Mouse (Mus musculus) G1E (cell line): Measurements from ENCODE around the gene Try4. TPM values are rescaled to one million over a fixed set of nuclear protein-coding genes. Genes with fewer than 3 reads are reported as not detected.

Experiments
- ATAC-seq: 2 replicates; pipeline ENCODE4 v1.8.0; 2016; ENCODE audit warnings: mild to moderate bottlenecking; ENCODE audit not compliant: insufficient number of reproducible peaks, poor library complexity, low FRiP score, severe bottlenecking; ENCODE audit errors: extremely low read depth
- DNase-seq: peaks from one replicate; pipeline ENCODE4 v3.0.0; 2012; ENCODE audit warnings: low spot score
- H3K27me3 ChIP-seq: 2 replicates; pipeline ENCODE4 v1.6.1; 2012; ENCODE audit warnings: mild to moderate bottlenecking, low read length, inconsistent platforms; ENCODE audit not compliant: insufficient read depth
- H3K36me3 ChIP-seq: replicated peaks from 2 replicates; pipeline ENCODE3; 2012; ENCODE audit warnings: mild to moderate bottlenecking, inconsistent platforms
- H3K4me1 ChIP-seq: 2 replicates; pipeline ENCODE4 v1.6.1; 2012; ENCODE audit warnings: low read depth, low read length, inconsistent platforms, mixed read lengths; ENCODE audit not compliant: insufficient read depth
- H3K4me3 ChIP-seq: 2 replicates; pipeline ENCODE4 v1.5.1; 2012; ENCODE audit warnings: low read depth, mild to moderate bottlenecking, inconsistent platforms, low read length, moderate library complexity, mixed read lengths
- H3K9me3 ChIP-seq: replicated peaks from 2 replicates; pipeline ENCODE4 v1.6.1; 2012; ENCODE audit warnings: inconsistent platforms
- CTCF ChIP-seq: IDR thresholded peaks from 2 replicates; pipeline ENCODE4 v1.5.1; 2012; ENCODE audit warnings: low read depth, low read length, inconsistent platforms, mixed read lengths
- GATA1 ChIP-seq: IDR thresholded peaks from 2 replicates; pipeline ENCODE4 v1.6.1; 2012; ENCODE audit warnings: borderline replicate concordance, low read length, inconsistent platforms, mixed read lengths
- GATA2 ChIP-seq: IDR thresholded peaks from 2 replicates; pipeline ENCODE4 v1.6.1; 2012; ENCODE audit warnings: low read depth, low read length, inconsistent platforms, borderline replicate concordance
- POLR2AphosphoS5 ChIP-seq: IDR thresholded peaks from 2 replicates; pipeline ENCODE4 v1.6.1; 2012; ENCODE audit warnings: low read depth, low read length, inconsistent platforms; ENCODE audit not compliant: insufficient replicate concordance
- TAL1 ChIP-seq: conservative IDR thresholded peaks from 2 replicates; pipeline ENCODE4 v1.6.1; 2012; ENCODE audit warnings: low read depth, low read length, inconsistent platforms, mixed read lengths
- polyA plus RNA-seq: library from polyadenylated mRNA; stranded (reverse); fragments of >175 nt; gene quantifications from 2 replicates; pipeline ENCODE4 v1.2.3, GENCODE M21; 2012
- total RNA-seq, 2 experiments: library from RNA; stranded (forward) in 1 of 2; stranded (reverse) in 1 of 2; fragments of 200-1000 nt in 1 of 2; fragments of >200 nt in 1 of 2; fragmentation: Nextera tagmentation in 1 of 2; gene quantifications; 2 replicates each; pipeline ENCODE4 v1.2.3; 2014 to 2017

The Try4 gene
- total and polyA plus RNA-seq, 3 experiments: not detected

- no peaks in the 10 kb centered on the region for H3K27me3 ChIP-seq
- no peak for TF ChIP-seq CTCF
- no peak for TF ChIP-seq TAL1
- no peak for TF ChIP-seq GATA2
- TF ChIP-seq GATA1: no peak
- TF ChIP-seq POLR2AphosphoS5: no peak
- no peaks in the 10 kb centered on the region for H3K36me3 ChIP-seq
- no peaks in the 10 kb centered on the region for H3K9me3 ChIP-seq
- ATAC-seq: no peak
- H3K4me3 ChIP-seq: no peak within 1 kb of the TSS
- DNase-seq: no peak
- H3K4me1 ChIP-seq: no peaks in the 10 kb centered on the region
These were observed 51.9 kb downstream of the Try4 start, which contains the start of gene Try10 for GRCm38 (mm10) chr6:41353932-41354331. TSS of gene Try10 (plus strand) at chr6:41354105.

Other genes with a start within 250 kb of the Try4 start
- gene Try5, start 14.6 kb downstream of the Try4 start, total RNA-seq (2014; fragmentation: Nextera tagmentation): not detected in 2 replicates
- not detected in 2 replicates for gene Try5, start 14.6 kb downstream of the Try4 start, total RNA-seq (2017)
- not detected in 2 replicates for gene Try5, start 14.6 kb downstream of the Try4 start, polyA plus RNA-seq
- not detected in 2 replicates for gene Try10, start 51.8 kb downstream of the Try4 start, total RNA-seq (2014; fragmentation: Nextera tagmentation)
- not detected in 2 replicates for gene Try10, start 51.8 kb downstream of the Try4 start, total RNA-seq (2017)
- not detected in 2 replicates for gene Try10, start 51.8 kb downstream of the Try4 start, polyA plus RNA-seq
- gene Prss3, start 75.4 kb downstream of the Try4 start, total RNA-seq (2014; fragmentation: Nextera tagmentation): not detected in 2 replicates
- not detected in 2 replicates for gene Prss3, start 75.4 kb downstream of the Try4 start, total RNA-seq (2017)
- not detected in 2 replicates for gene Prss3, start 75.4 kb downstream of the Try4 start, polyA plus RNA-seq
- gene Gm5771, start 90.1 kb downstream of the Try4 start, total RNA-seq (2014; fragmentation: Nextera tagmentation): not detected in 2 replicates
- gene Gm5771, start 90.1 kb downstream of the Try4 start, total RNA-seq (2017): not detected in 2 replicates
- not detected in 2 replicates for gene Gm5771, start 90.1 kb downstream of the Try4 start, polyA plus RNA-seq
- gene Gm10334, start 143.9 kb downstream of the Try4 start, total RNA-seq (2014; fragmentation: Nextera tagmentation): not detected in 2 replicates
- not detected in 2 replicates for gene Gm10334, start 143.9 kb downstream of the Try4 start, total RNA-seq (2017)
- gene Gm10334, start 143.9 kb downstream of the Try4 start, polyA plus RNA-seq: not detected in 2 replicates
- gene Prss1, start 156.7 kb downstream of the Try4 start, total RNA-seq (2014; fragmentation: Nextera tagmentation): not detected in 2 replicates
- not detected in 2 replicates for gene Prss1, start 156.7 kb downstream of the Try4 start, total RNA-seq (2017)
- gene Prss1, start 156.7 kb downstream of the Try4 start, polyA plus RNA-seq: not detected in 2 replicates
- gene Prss2, start 219.5 kb downstream of the Try4 start, total RNA-seq (2014; fragmentation: Nextera tagmentation): not detected in 2 replicates
- gene Prss2, start 219.5 kb downstream of the Try4 start, total RNA-seq (2017): not detected in 2 replicates
- not detected in 2 replicates for gene Prss2, start 219.5 kb downstream of the Try4 start, polyA plus RNA-seq